Mouse (Mus musculus) kidney, adult 2 months (tissue): Measurements from ENCODE around the gene Pbx3.

ENCODE experiments used
- CTCF ChIP-seq: fragments of 200-500 bp; conservative IDR thresholded peaks from 2 replicates; pipeline ENCODE4 v1.5.1; 2011; ENCODE audit warnings: low read depth, mild to moderate bottlenecking, control low read depth, low read length, moderate library complexity, mixed read lengths; ENCODE audit not compliant: insufficient read depth, insufficient read length
- POLR2A ChIP-seq: fragments of 200-500 bp; IDR thresholded peaks from one replicate; pipeline ENCODE4 v1.6.1; 2011; ENCODE audit warnings: low read depth, low read length, control low read depth

- TF ChIP-seq CTCF = no peak
- no peak for TF ChIP-seq POLR2A
Observed at GRCm38 (mm10) chr2:34157746-34158145, 215.2 kb downstream of the Pbx3 start.
